Comparison of ENCODE assay signal across 14 mouse cellular contexts in genomic region chr6:117176406-117176805, GRCm38 (mm10). TPM values are rescaled to one million over a fixed set of nuclear protein-coding genes. Genes with fewer than 3 reads are reported as not detected.
DNase-seq lines count a peak whose midpoint lies in the region; ATAC-seq and TF ChIP-seq lines count a peak whose summit lies in the region.
"Had no signal": no experiment of that assay in that cellular context is flagged by ENCODE, and none has a peak within 500 bp of the region (broad histone marks: within the 10 kb centered on the region; RNA-seq: fewer than 3 reads in every experiment).

No protein-coding gene starts in this region.

- H3K27ac ChIP-seq in forebrain, embryonic 10.5 days, result no peak overlapping the region
- H3K27ac ChIP-seq in forebrain, embryonic 12.5 days, result no peak overlapping the region
- no peak overlapping the region for H3K27ac ChIP-seq in layer of hippocampus, adult 2 months
- no peak overlapping the region for H3K27ac ChIP-seq in hindbrain, postnatal 0 days
- H3K27ac ChIP-seq: liver, embryonic 15.5 days had no signal

- no peak overlapping the region for H3K4me2 ChIP-seq in forebrain, embryonic 12.5 days
- no peak overlapping the region for H3K4me2 ChIP-seq in hindbrain, postnatal 0 days (ENCODE audit: low read depth, low read length)
- H3K4me2 ChIP-seq: liver, embryonic 15.5 days had no signal

- peaks cover 18% of the 10 kb centered on the region for H3K36me3 ChIP-seq in forebrain, embryonic 10.5 days (replicated peaks)
- H3K36me3 ChIP-seq in forebrain, embryonic 12.5 days (replicated peaks), result no peaks in the 10 kb centered on the region
- H3K36me3 ChIP-seq in hindbrain, postnatal 0 days (ENCODE audit: insufficient read depth, low read length), result no peaks in the 10 kb centered on the region

- H3K27me3 ChIP-seq in forebrain, embryonic 10.5 days (ENCODE audit: poor library complexity, severe bottlenecking), result peaks cover 64% of the 10 kb centered on the region
- H3K27me3 ChIP-seq in forebrain, embryonic 12.5 days, result peaks cover 25% of the 10 kb centered on the region
- no peaks in the 10 kb centered on the region for H3K27me3 ChIP-seq in hindbrain, postnatal 0 days (ENCODE audit: insufficient read depth, low read length)
- H3K27me3 ChIP-seq: liver, embryonic 15.5 days had no signal

- DNase-seq in forebrain, embryonic 10.5 days (ENCODE audit: extremely low spot score, low spot score), result peak; percentile 28
- no peak for DNase-seq in layer of hippocampus, adult 2 months (ENCODE audit: low spot score in 2 of 2)
- no peak for DNase-seq in layer of hippocampus, adult 11-12 months (ENCODE audit: low spot score)
- peak; percentile 62 for DNase-seq in ES-CJ7 (ENCODE audit: low read depth, low spot score)
- peak; percentile 46 for DNase-seq in hindbrain, postnatal 0 days (ENCODE audit: low spot score)
- DNase-seq in ovary, postnatal 36 days (ENCODE audit: low spot score), result no peak
- DNase-seq in c-Kit-positive CD71-positive TER-119-positive erythroid progenitor cells, embryonic 14.5 days (ENCODE audit: low spot score), result no peak
- DNase-seq: adrenal gland, postnatal 10 days; cerebellum, adult 18-20 months; heart, adult 18-20 months; right cerebral cortex, adult 18-20 months had no signal

- H3K9ac ChIP-seq in forebrain, embryonic 12.5 days, result no peak overlapping the region
- H3K9ac ChIP-seq in hindbrain, postnatal 0 days (replicated peaks; ENCODE audit: low read length), result no peak overlapping the region
- H3K9ac ChIP-seq: liver, embryonic 15.5 days had no signal

- H3K4me1 ChIP-seq in forebrain, embryonic 10.5 days, result peaks cover 35% of the 10 kb centered on the region
- H3K4me1 ChIP-seq in forebrain, embryonic 12.5 days, result peaks cover 14% of the 10 kb centered on the region; the same call in 1 of the 2 replicates
- H3K4me1 ChIP-seq in hindbrain, postnatal 0 days (ENCODE audit: insufficient read depth, low read length), result no peaks in the 10 kb centered on the region

- ATAC-seq in forebrain, embryonic 12.5 days (ENCODE audit: low FRiP score), result no peak
- no peak for ATAC-seq in hindbrain, postnatal 0 days
- ATAC-seq: inflammation-experienced regulatory T-cells, adult 6 months had no signal

- 23% methylated on average over 5 of the region's 5 CpGs for WGBS in forebrain, embryonic 10.5 days
- 34% methylated on average over 5 of the region's 5 CpGs for WGBS in forebrain, embryonic 12.5 days
- WGBS in hindbrain, postnatal 0 days, result 31% methylated on average over 5 of the region's 5 CpGs

- H3K4me3 ChIP-seq in forebrain, embryonic 10.5 days, result no peak overlapping the region
- no peak overlapping the region for H3K4me3 ChIP-seq in forebrain, embryonic 12.5 days (replicated peaks)
- H3K4me3 ChIP-seq in layer of hippocampus, adult 2 months, result no peak overlapping the region
- H3K4me3 ChIP-seq in hindbrain, postnatal 0 days (ENCODE audit: low read length), result no peak overlapping the region
- H3K4me3 ChIP-seq: liver, embryonic 15.5 days had no signal

- TF ChIP-seq CTCF in layer of hippocampus, adult 2 months (conservative IDR thresholded peaks at IDR 0.05), result peak; percentile 36
- TF ChIP-seq CTCF in hindbrain, postnatal 0 days (IDR thresholded peaks at IDR 0.05; ENCODE audit: low read depth), result peak; percentile 67

- no peaks in the 10 kb centered on the region for H3K9me3 ChIP-seq in forebrain, embryonic 10.5 days
- no peaks in the 10 kb centered on the region for H3K9me3 ChIP-seq in forebrain, embryonic 12.5 days
- no peaks in the 10 kb centered on the region for H3K9me3 ChIP-seq in hindbrain, postnatal 0 days (ENCODE audit: low read length)
- H3K9me3 ChIP-seq: liver, embryonic 15.5 days had no signal

RNA-seq across cellular contexts. Expression of gene Cxcl12, which starts 8.1 kb away (rescaled TPM):
- 65.0 and 65.6 TPM in 2 replicates for polyA plus RNA-seq in forebrain, embryonic 10.5 days (2016; fragmentation: Nextera tagmentation; extraction: Ambion mirVana)
- polyA plus RNA-seq in forebrain, embryonic 12.5 days (2016; fragmentation: Nextera tagmentation; extraction: Ambion mirVana), result 56.4 and 63.4 TPM in 2 replicates
- total RNA-seq in layer of hippocampus, adult 2 months (2021), result 10 to 100 TPM; 41.1 to 45.2 TPM
- 39.2 and 40.3 TPM in 2 replicates for total RNA-seq in hindbrain, postnatal 0 days (2014; rRNA removed)
- polyA plus RNA-seq in hindbrain, postnatal 0 days (2015; fragmentation: Nextera tagmentation; extraction: Ambion mirVana), result 90.9 and 92.2 TPM in 2 replicates
- polyA plus RNA-seq: inflammation-experienced regulatory T-cells, adult 6 months had no signal

Comparison
In these comparisons a context has a peak if more than half of its experiments do, and no peak if none do; other contexts are left out.
1. DNase-seq: peak in forebrain, embryonic 10.5 days (single experiment), ES-CJ7 (single experiment) and hindbrain, postnatal 0 days (single experiment); none in layer of hippocampus, adult 2 months (0 of 2), layer of hippocampus, adult 11-12 months (single experiment), ovary, postnatal 36 days (single experiment) and c-Kit-positive CD71-positive TER-119-positive erythroid progenitor cells, embryonic 14.5 days (single experiment).